Mouse (Mus musculus): ENCODE results near the gene Ly6g6f. TPM values are rescaled to one million over a fixed set of nuclear protein-coding genes. Genes with fewer than 3 reads are reported as not detected.
A peak's percentile ranks its signal among the peaks of the same experiment; 100 is the strongest.

Ly6g6f gene
- polyA plus RNA-seq, 1 experiment: 1.2 TPM

GRCm38 (mm10) chr17:35032323-35032870 is 53.0 kb downstream of the Ly6g6f start:
- Histone ChIP-seq H3K4me1 (ENCODE audit: control insufficient read depth, insufficient read depth, low read length) (peaks cover 2% of the 10 kb centered on the region; the same call in 1 of the 2 replicates), H3K27ac (ENCODE audit: control insufficient read depth, insufficient read depth, low read depth, low read length) (no peak overlapping the region), H3K27me3 (ENCODE audit: control insufficient read depth, insufficient read depth, low read length) (no peaks in the 10 kb centered on the region), H3K4me3 (ENCODE audit: control insufficient read depth, low read depth, low read length) (no peak overlapping the region), H3K36me3 (ENCODE audit: control insufficient read depth, insufficient read depth, low read length) (no peaks in the 10 kb centered on the region)
- TF ChIP-seq POLR2A (IDR thresholded peaks at IDR 0.05; ENCODE audit: control insufficient read depth, low read depth, low read length) (no peak), CTCF (IDR thresholded peaks at IDR 0.05; ENCODE audit: control insufficient read depth, insufficient read depth, insufficient replicate concordance, low read depth, low read length) (no peak)

GRCm38 (mm10) chr17:35031880-35032279 is 53.5 kb downstream of the Ly6g6f start:
- Histone ChIP-seq H3K27me3 (ENCODE audit: control insufficient read depth, insufficient read depth, low read length) (no peaks in the 10 kb centered on the region), H3K36me3 (ENCODE audit: control insufficient read depth, insufficient read depth, low read length) (no peaks in the 10 kb centered on the region), H3K27ac (ENCODE audit: control insufficient read depth, insufficient read depth, low read depth, low read length) (no peak overlapping the region), H3K4me3 (ENCODE audit: control insufficient read depth, low read depth, low read length) (no peak overlapping the region), H3K4me1 (ENCODE audit: control insufficient read depth, insufficient read depth, low read length) (peaks cover 2% of the 10 kb centered on the region; the same call in 1 of the 2 replicates)
- no peak for TF ChIP-seq POLR2A (IDR thresholded peaks at IDR 0.05; ENCODE audit: control insufficient read depth, low read depth, low read length)
- TF ChIP-seq CTCF (IDR thresholded peaks at IDR 0.05; ENCODE audit: control insufficient read depth, insufficient read depth, insufficient replicate concordance, low read depth, low read length): no peak

DNA sequence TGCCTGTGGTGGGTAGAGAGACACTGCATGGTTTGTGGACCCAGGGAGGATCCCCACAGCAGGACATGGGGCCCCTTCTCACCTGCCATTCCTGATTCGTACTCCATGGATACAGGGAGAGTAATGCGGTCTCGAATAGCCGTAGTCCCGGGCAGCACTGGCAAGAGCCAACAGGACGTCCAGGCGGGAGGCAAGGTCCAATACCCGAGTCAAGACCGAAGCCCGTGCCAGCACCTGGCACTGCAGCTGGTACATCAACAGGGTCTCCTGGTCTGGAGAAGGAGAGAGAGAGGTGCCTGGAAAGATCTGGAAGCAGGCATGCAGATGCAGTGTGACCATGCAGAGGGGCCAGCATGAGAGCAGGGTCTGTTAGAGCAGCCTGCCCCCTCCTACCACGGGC is 54.1 kb downstream of the Ly6g6f start:
- no peaks in the 10 kb centered on the region for H3K36me3 ChIP-seq (ENCODE audit: control insufficient read depth, insufficient read depth, low read length)
- no peak overlapping the region for H3K4me3 ChIP-seq (ENCODE audit: control insufficient read depth, low read depth, low read length)
- no peaks in the 10 kb centered on the region for H3K27me3 ChIP-seq (ENCODE audit: control insufficient read depth, insufficient read depth, low read length)
- TF ChIP-seq POLR2A (IDR thresholded peaks at IDR 0.05; ENCODE audit: control insufficient read depth, low read depth, low read length) (no peak), CTCF (IDR thresholded peaks at IDR 0.05; ENCODE audit: control insufficient read depth, insufficient read depth, insufficient replicate concordance, low read depth, low read length) (no peak)
- H3K27ac ChIP-seq (ENCODE audit: control insufficient read depth, insufficient read depth, low read depth, low read length): peak overlapping the region; percentile 3; the same call in 1 of the 2 replicates
- peaks cover 2% of the 10 kb centered on the region; the same call in 1 of the 2 replicates for H3K4me1 ChIP-seq (ENCODE audit: control insufficient read depth, insufficient read depth, low read length)

Other genes with a start within 250 kb of the Ly6g6f start
- 41.3 and 46.3 TPM in 2 replicates for gene Stk19, start 248.7 kb downstream of the Ly6g6f start, polyA plus RNA-seq (2012; rRNA removed)
- 51.3 and 61.0 TPM in 2 replicates for gene Dxo, start 248.6 kb downstream of the Ly6g6f start, polyA plus RNA-seq (2012; rRNA removed)
- gene Skiv2l, start 235.4 kb downstream of the Ly6g6f start, polyA plus RNA-seq (2012; rRNA removed): 137 and 142 TPM in 2 replicates
- 173 and 180 TPM in 2 replicates for gene Nelfe, start 235.2 kb downstream of the Ly6g6f start, polyA plus RNA-seq (2012; rRNA removed)
- 1.1 and 1.2 TPM in 2 replicates for gene Cfb, start 223.1 kb downstream of the Ly6g6f start, polyA plus RNA-seq (2012; rRNA removed)
- 4.0 and 4.7 TPM in 2 replicates for gene Zbtb12, start 206.1 kb downstream of the Ly6g6f start, polyA plus RNA-seq (2012; rRNA removed)
- gene Gm20547, start 203.6 kb downstream of the Ly6g6f start, polyA plus RNA-seq (2012; rRNA removed): not detected in 2 replicates
- 14.8 and 15.3 TPM in 2 replicates for gene C2, start 187.3 kb downstream of the Ly6g6f start, polyA plus RNA-seq (2012; rRNA removed)
- 344 and 384 TPM in 2 replicates for gene Ehmt2, start 187.1 kb downstream of the Ly6g6f start, polyA plus RNA-seq (2012; rRNA removed)
- 0.52 and 2.2 TPM in 2 replicates for gene Slc44a4, start 171.1 kb downstream of the Ly6g6f start, polyA plus RNA-seq (2012; rRNA removed)
- 4.1 and 7.9 TPM in 2 replicates for gene Neu1, start 154.4 kb downstream of the Ly6g6f start, polyA plus RNA-seq (2012; rRNA removed)
- gene Hspa1b, start 126.4 kb downstream of the Ly6g6f start, polyA plus RNA-seq (2012; rRNA removed): 2.6 and 5.2 TPM in 2 replicates
- not detected in 2 replicates for gene Gm20481, start 115.7 kb downstream of the Ly6g6f start, polyA plus RNA-seq (2012; rRNA removed)
- 4.4 and 5.5 TPM in 2 replicates for gene Hspa1a, start 113.5 kb downstream of the Ly6g6f start, polyA plus RNA-seq (2012; rRNA removed)
- gene Hspa1l, start 112.9 kb downstream of the Ly6g6f start, polyA plus RNA-seq (2012; rRNA removed): 718 and 731 TPM in 2 replicates
- gene Lsm2, start 103.7 kb downstream of the Ly6g6f start, polyA plus RNA-seq (2012; rRNA removed): 480 and 579 TPM in 2 replicates
- gene Vars, start 84.6 kb downstream of the Ly6g6f start, polyA plus RNA-seq (2012; rRNA removed): 261 and 309 TPM in 2 replicates
- 0.65 and 0.84 TPM in 2 replicates for gene Vwa7, start 69.0 kb downstream of the Ly6g6f start, polyA plus RNA-seq (2012; rRNA removed)
- gene Sapcd1, start 57.6 kb downstream of the Ly6g6f start, polyA plus RNA-seq (2012; rRNA removed): 3.5 and 3.8 TPM in 2 replicates
- gene Msh5, start 38.9 kb downstream of the Ly6g6f start, polyA plus RNA-seq (2012; rRNA removed): 19.3 and 20.4 TPM in 2 replicates
- 24.1 and 24.8 TPM in 2 replicates for gene Clic1, start 35.6 kb downstream of the Ly6g6f start, polyA plus RNA-seq (2012; rRNA removed)
- 11.1 and 14.4 TPM in 2 replicates for gene Ddah2, start 26.6 kb downstream of the Ly6g6f start, polyA plus RNA-seq (2012; rRNA removed)
- gene Ly6g6c, start 20.2 kb downstream of the Ly6g6f start, polyA plus RNA-seq (2012; rRNA removed): 117 and 146 TPM in 2 replicates
- 3.4 and 3.7 TPM in 2 replicates for gene Mpig6b, start 19.4 kb downstream of the Ly6g6f start, polyA plus RNA-seq (2012; rRNA removed)
- 0.78 and 0.95 TPM in 2 replicates for gene Ly6g6e, start 8.7 kb downstream of the Ly6g6f start, polyA plus RNA-seq (2012; rRNA removed)
- gene Ly6g6d, start 7.5 kb downstream of the Ly6g6f start, polyA plus RNA-seq (2012; rRNA removed): 0.85 and 0.99 TPM in 2 replicates
- 121 and 141 TPM in 2 replicates for gene Abhd16a, start 3.7 kb upstream of the Ly6g6f start, polyA plus RNA-seq (2012; rRNA removed)
- 0.54 TPM in 1 of 2 replicates, not detected in the other for gene Ly6g5c, start 22.7 kb upstream of the Ly6g6f start, polyA plus RNA-seq (2012; rRNA removed)
- gene Ly6g5b, start 29.8 kb upstream of the Ly6g6f start, polyA plus RNA-seq (2012; rRNA removed): 2.9 and 3.1 TPM in 2 replicates
- 70.0 and 73.6 TPM in 2 replicates for gene Gpank1, start 35.8 kb upstream of the Ly6g6f start, polyA plus RNA-seq (2012; rRNA removed)
- gene Csnk2b, start 36.4 kb upstream of the Ly6g6f start, polyA plus RNA-seq (2012; rRNA removed): 3,095 and 3,228 TPM in 2 replicates
- gene D17H6S53E, start 40.8 kb upstream of the Ly6g6f start, polyA plus RNA-seq (2012; rRNA removed): 0.91 and 2.5 TPM in 2 replicates
- gene Apom, start 46.4 kb upstream of the Ly6g6f start, polyA plus RNA-seq (2012; rRNA removed): 0.41 and 0.48 TPM in 2 replicates
- 709 and 791 TPM in 2 replicates for gene Bag6, start 49.6 kb upstream of the Ly6g6f start, polyA plus RNA-seq (2012; rRNA removed)
- gene Prrc2a, start 79.3 kb upstream of the Ly6g6f start, polyA plus RNA-seq (2012; rRNA removed): 515 and 563 TPM in 2 replicates
- gene Aif1, start 90.5 kb upstream of the Ly6g6f start, polyA plus RNA-seq (2012; rRNA removed): 435 and 444 TPM in 2 replicates
- gene Lst1, start 102.8 kb upstream of the Ly6g6f start, polyA plus RNA-seq (2012; rRNA removed): 0.65 and 1.3 TPM in 2 replicates
- 0.86 and 0.87 TPM in 2 replicates for gene Ltb, start 108.8 kb upstream of the Ly6g6f start, polyA plus RNA-seq (2012; rRNA removed)
- 0.07 TPM in 1 of 2 replicates, not detected in the other for gene Tnf, start 116.4 kb upstream of the Ly6g6f start, polyA plus RNA-seq (2012; rRNA removed)
- gene Lta, start 119.7 kb upstream of the Ly6g6f start, polyA plus RNA-seq (2012; rRNA removed): 0.07 TPM in 1 of 2 replicates, not detected in the other
- gene Gm16181, start 135.2 kb upstream of the Ly6g6f start, polyA plus RNA-seq (2012; rRNA removed): not detected in 2 replicates
- gene Atp6v1g2, start 148.1 kb upstream of the Ly6g6f start, polyA plus RNA-seq (2012; rRNA removed): 10.4 and 11.7 TPM in 2 replicates
- gene Nfkbil1, start 150.2 kb upstream of the Ly6g6f start, polyA plus RNA-seq (2012; rRNA removed): 27.9 and 30.2 TPM in 2 replicates
- gene Ddx39b, start 156.1 kb upstream of the Ly6g6f start, polyA plus RNA-seq (2012; rRNA removed): 125 and 129 TPM in 2 replicates
- 29.6 and 31.4 TPM in 2 replicates for gene H2-D1, start 177.1 kb upstream of the Ly6g6f start, polyA plus RNA-seq (2012; rRNA removed)
- gene H2-Q1, start 234.8 kb upstream of the Ly6g6f start, polyA plus RNA-seq (2012; rRNA removed): not detected in 2 replicates

Measured in testis, adult 2 months (tissue).